Mouse (Mus musculus): ENCODE results near the gene Phpt1.

DNA sequence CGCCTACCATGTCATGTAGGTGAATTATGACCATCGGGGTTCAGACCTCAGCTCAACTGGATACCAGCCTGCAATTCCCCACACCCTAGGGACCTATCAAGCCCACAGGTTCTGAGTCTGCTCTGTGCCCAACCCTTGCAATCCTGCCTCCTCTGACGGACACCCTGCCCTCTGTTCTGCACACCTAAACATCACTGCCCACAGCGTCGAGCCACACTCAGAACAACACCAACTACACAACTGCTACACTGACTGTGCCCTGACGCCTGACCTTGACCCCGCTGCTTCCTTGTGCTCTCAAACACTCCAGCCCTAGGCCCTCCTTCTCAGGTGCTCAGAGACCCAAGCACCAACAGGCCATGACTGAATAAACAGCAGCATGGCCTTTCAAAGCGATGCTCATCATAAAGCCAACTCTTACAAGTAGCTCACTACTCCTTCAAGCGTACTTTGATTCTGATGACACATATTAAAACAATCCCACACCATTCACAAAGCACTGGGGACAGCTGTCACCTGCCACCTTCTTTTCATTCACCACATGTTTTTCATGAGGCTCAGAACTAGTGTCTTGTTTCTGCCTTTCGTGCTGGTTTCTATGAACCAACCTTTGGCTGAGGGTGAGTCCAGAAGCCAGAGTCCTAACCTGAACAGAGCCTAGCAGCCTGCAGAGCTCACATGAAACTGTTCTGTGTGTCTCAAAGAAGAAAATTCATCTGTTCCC lies 33.2 kb downstream of the Phpt1 start:
- TF ChIP-seq HCFC1 (IDR thresholded peaks at IDR 0.05; ENCODE audit: borderline replicate concordance, insufficient read depth, low read length) (no peak), ZNF384 (IDR thresholded peaks at IDR 0.05; ENCODE audit: low read depth, low read length) (no peak), MAFK (IDR thresholded peaks at IDR 0.05; ENCODE audit: insufficient read depth, low read depth, low read length) (no peak), ZC3H11A (IDR thresholded peaks at IDR 0.05; ENCODE audit: borderline replicate concordance, low read depth, low read length) (no peak), CHD2 (IDR thresholded peaks at IDR 0.05; ENCODE audit: low read depth, low read length) (no peak)
